Mouse (Mus musculus) myocyte (in vitro differentiated cells): ENCODE measurements around the gene Itga10. TPM values are rescaled to one million over a fixed set of nuclear protein-coding genes. Genes with fewer than 3 reads are reported as not detected.

Experiments used
- H3K27me3 ChIP-seq: one replicate; pipeline ENCODE4 v1.6.1; 2011; ENCODE audit not compliant: control insufficient read depth, insufficient read depth, insufficient read length
- H3K36me3 ChIP-seq: one replicate; pipeline ENCODE4 v1.6.1; 2011; ENCODE audit not compliant: control insufficient read depth, insufficient read depth
- H3K4me2 ChIP-seq: one replicate; pipeline ENCODE4 v1.6.1; 2011; ENCODE audit warnings: low read depth, control low read depth
- H3K4me3 ChIP-seq: one replicate; pipeline ENCODE4 v1.5.1; 2011; ENCODE audit warnings: mild to moderate bottlenecking, control low read depth, moderate library complexity
- H3K79me2 ChIP-seq: one replicate; pipeline ENCODE4 v1.6.1; 2011; ENCODE audit not compliant: control insufficient read depth, insufficient read depth
- H3ac ChIP-seq: one replicate; pipeline ENCODE4 v1.6.1; 2011; ENCODE audit not compliant: control insufficient read depth, insufficient read length
- CEBPB ChIP-seq: IDR thresholded peaks from 2 replicates; pipeline ENCODE4 v1.6.1; 2011; ENCODE audit warnings: mild to moderate bottlenecking, moderate library complexity; ENCODE audit not compliant: poor library complexity, insufficient read depth, severe bottlenecking
- E2F4 ChIP-seq: IDR thresholded peaks from one replicate; pipeline ENCODE4 v1.6.1; 2011; ENCODE audit warnings: mild to moderate bottlenecking, control low read depth, moderate library complexity; ENCODE audit not compliant: insufficient read depth
- MAX ChIP-seq: IDR thresholded peaks from one replicate; pipeline ENCODE4 v1.6.1; 2011; ENCODE audit warnings: low read depth, mild to moderate bottlenecking, control low read depth
- MYOD1 ChIP-seq, 3 experiments: IDR thresholded peaks; one replicate each; pipeline ENCODE4 v1.6.1; 2011; ENCODE audit warnings: control low read depth in 2 of 3, low read depth in 2 of 3, mild to moderate bottlenecking in 2 of 3, moderate library complexity in 1 of 3; ENCODE audit not compliant: insufficient read length in 2 of 3, control insufficient read depth in 1 of 3
- MYOG ChIP-seq, 3 experiments: IDR thresholded peaks; one replicate each; pipeline ENCODE4 v1.6.1; 2011; ENCODE audit warnings: control low read depth in 2 of 3, low read depth in 2 of 3, mild to moderate bottlenecking in 2 of 3; ENCODE audit not compliant: insufficient read length in 2 of 3, control insufficient read depth in 1 of 3, insufficient read depth in 1 of 3
- POLR2A ChIP-seq: IDR thresholded peaks from one replicate; pipeline ENCODE4 v1.6.1; 2011; ENCODE audit warnings: low read depth, mild to moderate bottlenecking, control low read depth, moderate library complexity; ENCODE audit not compliant: insufficient read length
- POLR2AphosphoS2 ChIP-seq: IDR thresholded peaks from one replicate; pipeline ENCODE4 v1.6.1; 2011; ENCODE audit warnings: low read depth, control low read depth; ENCODE audit not compliant: insufficient read length
- REST ChIP-seq: IDR thresholded peaks from one replicate; pipeline ENCODE4 v1.6.1; 2011; ENCODE audit warnings: mild to moderate bottlenecking, control low read depth, moderate library complexity; ENCODE audit not compliant: insufficient read depth, insufficient read length
- SRF ChIP-seq: IDR thresholded peaks from one replicate; pipeline ENCODE4 v1.6.1; 2011; ENCODE audit warnings: low read depth; ENCODE audit not compliant: control insufficient read depth, insufficient read length
- TCF12 ChIP-seq: IDR thresholded peaks from one replicate; pipeline ENCODE4 v1.6.1; 2011; ENCODE audit warnings: mild to moderate bottlenecking, control low read depth; ENCODE audit not compliant: poor library complexity, insufficient read depth, severe bottlenecking
- TCF3 ChIP-seq: IDR thresholded peaks from one replicate; pipeline ENCODE4 v1.6.1; 2011; ENCODE audit warnings: low read depth, control low read depth; ENCODE audit not compliant: insufficient read length
- USF1 ChIP-seq: IDR thresholded peaks from one replicate; pipeline ENCODE4 v1.6.1; 2011; ENCODE audit warnings: low read depth, mild to moderate bottlenecking, control low read depth, moderate library complexity
- polyA plus RNA-seq: library from polyadenylated mRNA; unstranded; fragments of >200 nt; fragmentation: generic; extraction: Trizol; gene quantifications from one replicate; pipeline ENCODE4 v1.2.1, GENCODE M21; 2012; ENCODE audit warnings: missing spikeins

Gene Itga10
- polyA plus RNA-seq, 1 experiment, result 1.9 TPM

- H3K27me3 ChIP-seq, result no peaks in the 10 kb centered on the region
- H3K4me2 ChIP-seq, result peak within 1 kb of the TSS; percentile 68
- H3K4me3 ChIP-seq, result peak within 1 kb of the TSS; percentile 83
- H3K79me2 ChIP-seq, result peaks cover 9% of the 10 kb centered on the region
- TF ChIP-seq POLR2A, result peak; percentile 75
- TF ChIP-seq USF1, result no peak
- no peak for TF ChIP-seq TCF3
- TF ChIP-seq SRF, result no peak
- TF ChIP-seq MYOD1 (IDR thresholded peaks at IDR 0.05; ENCODE audit: control insufficient read depth in 1 of 3, insufficient read length in 2 of 3, low read depth in 2 of 3), result peak in 1 of 3 experiments; percentile 50
- TF ChIP-seq CEBPB, result no peak
- no peak for TF ChIP-seq MAX
- TF ChIP-seq POLR2AphosphoS2, result peak; percentile 69
- no peak for TF ChIP-seq TCF12
- peak; percentile 64 for TF ChIP-seq E2F4
- TF ChIP-seq MYOG (IDR thresholded peaks at IDR 0.05; ENCODE audit: control insufficient read depth in 1 of 3, insufficient read depth in 1 of 3, insufficient read length in 2 of 3, low read depth in 2 of 3), result peak in 2 of 3 experiments; percentile 10 to 62
- peaks cover 5% of the 10 kb centered on the region for H3K36me3 ChIP-seq
- peak within 1 kb of the TSS; percentile 37 for H3ac ChIP-seq
Measured at GRCm38 (mm10) chr3:96696198-96696765, 50.9 kb downstream of the Itga10 start, which contains the start of gene Pias3. TSS of gene Pias3 (plus strand) at chr3:96696384.

GRCm38 (mm10) chr3:96696766-96697732, 51.7 kb downstream of the Itga10 start:
- Histone ChIP-seq H3ac (peak overlapping the region; percentile 37), H3K4me2 (peak overlapping the region; percentile 88), H3K36me3 (peaks cover 13% of the 10 kb centered on the region), H3K79me2 (peaks cover 9% of the 10 kb centered on the region), H3K27me3 (no peaks in the 10 kb centered on the region), H3K4me3 (peak overlapping the region; percentile 83)
- peak in 1 of 3 experiments; percentile 4 for TF ChIP-seq MYOD1 (IDR thresholded peaks at IDR 0.05; ENCODE audit: control insufficient read depth in 1 of 3, insufficient read length in 2 of 3, low read depth in 2 of 3)
- no peak for TF ChIP-seq TCF12
- TF ChIP-seq POLR2A, result peak; percentile 57
- peak; percentile 51 for TF ChIP-seq POLR2AphosphoS2
- no peak for TF ChIP-seq MYOG (IDR thresholded peaks at IDR 0.05; ENCODE audit: control insufficient read depth in 1 of 3, insufficient read depth in 1 of 3, insufficient read length in 2 of 3, low read depth in 2 of 3)

- Histone ChIP-seq H3K4me3 (no peak overlapping the region), H3K4me2 (no peak overlapping the region)
Measured at GRCm38 (mm10) chr3:96698993-96699690, 53.8 kb downstream of the Itga10 start.

DNA sequence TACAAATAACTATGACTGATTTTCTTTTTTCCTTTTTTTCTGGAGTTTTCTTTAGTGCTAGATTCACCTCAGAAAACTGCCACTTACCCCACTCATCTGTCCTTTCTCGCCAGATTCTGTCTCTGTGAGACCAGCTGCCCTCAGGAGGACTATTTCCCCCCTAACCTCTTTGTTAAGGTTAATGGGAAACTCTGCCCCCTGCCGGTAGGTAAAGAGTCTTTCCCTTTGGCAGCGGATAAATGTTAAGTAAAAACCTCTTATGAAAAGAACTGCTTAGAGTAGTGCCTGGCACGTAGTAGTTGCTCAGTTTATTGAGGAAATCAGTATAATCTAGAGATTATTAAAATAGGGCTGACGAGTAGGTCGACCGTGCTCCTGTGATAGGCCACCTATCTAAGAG, 55.0 kb downstream of the Itga10 start:
- H3K4me2 ChIP-seq, result no peak overlapping the region
- H3K36me3 ChIP-seq, result peaks cover 21% of the 10 kb centered on the region
- no peak overlapping the region for H3ac ChIP-seq
- TF ChIP-seq TCF12 (no peak), POLR2A (no peak), MYOG (IDR thresholded peaks at IDR 0.05; ENCODE audit: control insufficient read depth in 1 of 3, insufficient read depth in 1 of 3, insufficient read length in 2 of 3, low read depth in 2 of 3) (no peak), SRF (no peak), TCF3 (no peak), CEBPB (no peak), REST (no peak), USF1 (no peak), MAX (no peak), POLR2AphosphoS2 (no peak)
- no peak overlapping the region for H3K4me3 ChIP-seq
- peaks cover 9% of the 10 kb centered on the region for H3K79me2 ChIP-seq
- no peaks in the 10 kb centered on the region for H3K27me3 ChIP-seq

More at GRCm38 (mm10) chr3:96698993-96699690, 53.8 kb downstream of the Itga10 start:
- Histone ChIP-seq H3K36me3 (peaks cover 21% of the 10 kb centered on the region), H3ac (no peak overlapping the region), H3K27me3 (no peaks in the 10 kb centered on the region), H3K79me2 (peaks cover 9% of the 10 kb centered on the region)
- TF ChIP-seq TCF12 (no peak), TCF3 (no peak), MYOG (IDR thresholded peaks at IDR 0.05; ENCODE audit: control insufficient read depth in 1 of 3, insufficient read depth in 1 of 3, insufficient read length in 2 of 3, low read depth in 2 of 3) (no peak), REST (no peak), USF1 (no peak), POLR2A (no peak), POLR2AphosphoS2 (no peak), CEBPB (no peak), MAX (no peak), SRF (no peak), MYOD1 (IDR thresholded peaks at IDR 0.05; ENCODE audit: control insufficient read depth in 1 of 3, insufficient read length in 2 of 3, low read depth in 2 of 3) (no peak), E2F4 (no peak)
